Mouse (Mus musculus) hindbrain, embryonic 11.5 days (tissue): ENCODE data around the gene Mrfap1. TPM values are rescaled to one million over a fixed set of nuclear protein-coding genes. Genes with fewer than 3 reads are reported as not detected.
A peak's percentile ranks its signal among the peaks of the same experiment; 100 is the strongest.
"Not testable (repeated sequence)": the region's sequence is repeated elsewhere in the genome, so short reads cannot be mapped to it uniquely, and the experiment has no call there.

Experiments
- ATAC-seq: fragments of 200-750 bp; cut with Nextera tagmentation; 2 replicates; pipeline ENCODE4 v1.8.0; 2017; ENCODE audit warnings: mild to moderate bottlenecking, moderate TSS enrichment, moderate library complexity; ENCODE audit not compliant: low FRiP score
- DNase-seq: peaks from one replicate; pipeline ENCODE4 v3.0.0-alpha.2; 2015; ENCODE audit warnings: low spot score
- H3K27ac ChIP-seq: fragments of 300-500 bp; sonication (generic); 2 replicates; pipeline ENCODE4 v1.5.1; 2014; ENCODE audit warnings: mild to moderate bottlenecking, low read depth, low read length
- H3K27me3 ChIP-seq: fragments of 300-500 bp; sonication (generic); 2 replicates; pipeline ENCODE4 v1.6.1; 2014; ENCODE audit warnings: mild to moderate bottlenecking, low read length, moderate library complexity, mixed read lengths; ENCODE audit not compliant: control insufficient read depth, insufficient read depth
- H3K36me3 ChIP-seq: fragments of 300-500 bp; sonication (generic); 2 replicates; pipeline ENCODE4 v1.6.1; 2014; ENCODE audit warnings: mild to moderate bottlenecking, low read length, moderate library complexity, mixed read lengths; ENCODE audit not compliant: control insufficient read depth, insufficient read depth
- H3K4me1 ChIP-seq: fragments of 300-500 bp; sonication (generic); replicated peaks from 2 replicates; pipeline ENCODE4 v1.6.1; 2014; ENCODE audit warnings: low read length, mixed read lengths; ENCODE audit not compliant: control insufficient read depth, insufficient read depth
- H3K4me2 ChIP-seq: fragments of 300-500 bp; sonication (generic); replicated peaks from 2 replicates; pipeline ENCODE4 v1.6.1; 2014; ENCODE audit warnings: mild to moderate bottlenecking, low read depth, low read length
- H3K4me3 ChIP-seq: fragments of 300-500 bp; sonication (generic); 2 replicates; pipeline ENCODE4 v1.5.1; 2014; ENCODE audit warnings: low read depth, low read length
- H3K9ac ChIP-seq: fragments of 300-500 bp; sonication (generic); 2 replicates; pipeline ENCODE4 v1.6.1; 2014; ENCODE audit warnings: low read depth, low read length
- H3K9me3 ChIP-seq: fragments of 300-500 bp; sonication (generic); 2 replicates; pipeline ENCODE4 v1.6.1; 2016; ENCODE audit warnings: low read length; ENCODE audit not compliant: control insufficient read depth
- whole genome bisulfite sequencing: fragments of 180-500 bp; shearing (Covaris S2); extraction: QIAGEN DNeasy Blood & Tissue Kit; methylation state at CpG from one replicate; pipeline ENCODE4 v1.1.7; 2014; 5-methylcytosine and 5-hydroxymethylcytosine counted together
- polyA plus RNA-seq: library from polyadenylated mRNA; unstranded; fragments of >200 nt; fragmentation: Nextera tagmentation; extraction: Ambion mirVana; gene quantifications from 2 replicates; pipeline ENCODE4 v1.2.1, GENCODE M21; 2014

Gene Mrfap1
- polyA plus RNA-seq, 1 experiment from 2014 or later = 574 TPM

- no peaks in the 10 kb centered on the region for H3K36me3 ChIP-seq
- no peak overlapping the region for H3K9ac ChIP-seq
- no peaks in the 10 kb centered on the region for H3K27me3 ChIP-seq
- 76% methylated on average over 3 of the region's 3 CpGs for WGBS
- no peak for ATAC-seq
- no peak overlapping the region for H3K4me3 ChIP-seq
- no peak for DNase-seq
- no peaks in the 10 kb centered on the region for H3K4me1 ChIP-seq
- H3K27ac ChIP-seq = no peak overlapping the region
- no peak overlapping the region for H3K4me2 ChIP-seq
- no peaks in the 10 kb centered on the region for H3K9me3 ChIP-seq
Measured at GRCm38 (mm10) chr5:36810634-36811033, 14.1 kb upstream of the Mrfap1 start.

DNA sequence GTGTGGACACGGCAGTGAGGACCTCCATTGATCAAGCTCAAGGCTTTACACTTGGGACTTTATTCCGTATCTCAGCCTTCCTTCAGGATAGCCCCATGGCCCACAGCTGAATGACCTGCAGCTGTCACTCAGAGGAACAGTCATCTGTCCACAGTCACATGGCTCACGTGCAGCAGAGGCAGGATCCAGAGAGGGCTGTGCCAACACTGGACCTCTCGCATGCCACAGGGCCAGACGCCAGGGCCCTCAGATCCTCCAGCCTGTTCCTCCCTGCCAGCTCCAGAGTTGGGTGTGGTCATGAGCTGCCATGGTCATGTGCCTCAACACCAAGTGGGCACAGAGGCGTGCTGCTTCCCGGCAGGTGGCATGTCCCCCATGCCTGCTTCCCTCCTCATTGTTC, 12.6 kb upstream of the Mrfap1 start:
- Histone ChIP-seq H3K27me3 (no peaks in the 10 kb centered on the region), H3K36me3 (no peaks in the 10 kb centered on the region), H3K27ac (no peak overlapping the region), H3K4me2 (no peak overlapping the region), H3K4me1 (no peaks in the 10 kb centered on the region), H3K4me3 (no peak overlapping the region), H3K9ac (no peak overlapping the region), H3K9me3 (no peaks in the 10 kb centered on the region)
- ATAC-seq (no peak), DNase-seq (no peak)
- WGBS = 94% methylated on average over 7 of the region's 7 CpGs

DNA sequence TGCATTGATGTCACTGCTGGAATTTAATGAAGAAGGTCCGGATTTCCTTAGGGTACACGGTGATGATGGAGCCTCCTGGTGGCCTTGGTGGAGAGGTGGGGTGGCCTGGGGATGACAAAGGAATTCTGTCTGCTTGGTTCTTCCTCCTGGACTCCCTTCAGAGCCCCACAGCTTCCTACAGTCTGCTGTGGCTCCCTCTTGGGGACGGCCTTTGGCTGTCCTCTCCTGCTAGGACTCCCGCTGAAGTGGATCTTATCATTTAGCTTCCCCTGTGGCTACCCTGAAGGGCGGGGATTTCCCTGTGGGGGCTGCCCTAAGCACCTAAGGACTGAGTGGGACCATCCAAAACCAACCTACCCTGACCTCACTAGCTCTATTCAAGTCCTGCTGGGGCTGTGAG, 10.5 kb upstream of the Mrfap1 start:
- no peak overlapping the region for H3K27ac ChIP-seq
- H3K4me2 ChIP-seq = no peak overlapping the region
- ATAC-seq (no peak), DNase-seq (no peak)
- no peaks in the 10 kb centered on the region for H3K36me3 ChIP-seq
- no peaks in the 10 kb centered on the region for H3K4me1 ChIP-seq
- H3K4me3 ChIP-seq = no peak overlapping the region
- no peaks in the 10 kb centered on the region for H3K9me3 ChIP-seq
- H3K27me3 ChIP-seq = no peaks in the 10 kb centered on the region
- H3K9ac ChIP-seq = no peak overlapping the region
- 28% methylated on average over 5 of the region's 5 CpGs for whole genome bisulfite sequencing

DNA sequence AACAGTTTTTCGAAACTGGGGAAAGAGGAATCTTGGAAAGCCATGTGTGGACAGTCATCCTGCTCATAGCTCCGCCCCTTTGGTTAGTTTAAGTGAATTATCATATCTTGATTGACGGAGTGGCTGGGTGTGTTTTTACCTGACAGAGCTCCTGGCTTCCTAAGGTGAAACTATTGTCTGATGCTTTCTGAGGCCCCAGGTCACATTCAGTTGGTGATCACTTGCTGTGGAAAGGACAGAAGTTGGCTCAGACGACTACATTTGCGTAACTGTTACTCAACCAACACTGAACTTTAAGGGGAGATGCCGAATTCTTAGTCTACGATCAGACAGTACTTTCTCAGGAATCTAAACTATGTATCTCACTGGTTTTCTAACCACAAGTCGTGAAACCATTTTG, 719 bp upstream of the Mrfap1 start:
- H3K27ac ChIP-seq = no peak overlapping the region
- no peak overlapping the region for H3K9ac ChIP-seq
- 56% methylated on average over 8 of the region's 8 CpGs for WGBS
- no peaks in the 10 kb centered on the region for H3K36me3 ChIP-seq
- no peak for DNase-seq
- peak overlapping the region; percentile 73; the same call in 1 of the 2 replicates for H3K4me3 ChIP-seq
- H3K4me2 ChIP-seq = peak overlapping the region; percentile 35
- H3K27me3 ChIP-seq = no peaks in the 10 kb centered on the region
- H3K9me3 ChIP-seq = no peaks in the 10 kb centered on the region
- H3K4me1 ChIP-seq = no peaks in the 10 kb centered on the region
- ATAC-seq = no peak

DNA sequence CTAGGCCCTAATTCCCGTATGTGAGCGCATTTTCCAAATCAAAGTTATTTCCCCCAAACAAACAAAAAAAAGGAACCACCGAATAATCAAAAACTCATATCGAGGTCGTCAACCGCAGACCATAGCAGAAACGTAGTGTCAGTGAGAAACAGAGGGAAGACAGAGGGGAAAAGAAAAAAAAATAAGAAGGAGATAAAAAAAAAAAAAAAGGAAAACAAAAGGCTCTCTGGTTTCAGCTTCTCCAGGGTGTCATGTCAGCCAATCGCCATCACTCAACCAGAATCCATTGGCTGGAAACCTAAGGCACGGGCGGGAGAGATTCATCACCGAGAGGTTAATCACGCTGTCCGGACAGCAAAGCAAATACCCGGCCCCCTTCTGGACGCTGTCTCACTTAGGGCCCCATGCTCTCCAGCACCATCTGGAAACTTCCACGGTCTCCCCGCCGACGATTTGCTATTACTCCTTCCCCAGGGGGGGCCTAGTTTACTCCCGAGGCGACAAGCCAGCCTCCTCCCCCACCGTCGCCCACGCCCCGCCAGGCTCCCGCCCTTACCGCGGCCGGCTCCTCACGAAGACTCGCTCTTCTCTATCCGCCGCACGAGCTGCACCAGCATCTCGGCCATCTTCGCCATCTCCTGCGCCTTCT, 801 bp downstream of the Mrfap1 start:
- ATAC-seq (peak; percentile 57), DNase-seq (peak; percentile 67)
- H3K36me3 ChIP-seq, H3K4me1 ChIP-seq, H3K27me3 ChIP-seq, H3K9me3 ChIP-seq: not testable (repeated sequence)
- 5% methylated on average over 35 of the region's 37 CpGs for WGBS
- Histone ChIP-seq H3K4me3 (peak overlapping the region; percentile 73), H3K4me2 (peak overlapping the region; percentile 60), H3K27ac (peak overlapping the region; percentile 93), H3K9ac (peak overlapping the region; percentile 80)

GRCm38 (mm10) chr5:36791861-36792260, 4.7 kb downstream of the Mrfap1 start:
- no peak overlapping the region for H3K4me2 ChIP-seq
- no peaks in the 10 kb centered on the region for H3K9me3 ChIP-seq
- DNase-seq (no peak), ATAC-seq (no peak)
- H3K27ac ChIP-seq = no peak overlapping the region
- WGBS = 80% methylated on average over 9 of the region's 9 CpGs
- H3K9ac ChIP-seq = no peak overlapping the region
- no peaks in the 10 kb centered on the region for H3K4me1 ChIP-seq
- H3K36me3 ChIP-seq = no peaks in the 10 kb centered on the region
- no peak overlapping the region for H3K4me3 ChIP-seq
- no peaks in the 10 kb centered on the region for H3K27me3 ChIP-seq

GRCm38 (mm10) chr5:36786052-36786451, 10.5 kb downstream of the Mrfap1 start:
- H3K9me3 ChIP-seq = no peaks in the 10 kb centered on the region
- no peak overlapping the region for H3K4me3 ChIP-seq
- WGBS = 95% methylated on average over 5 of the region's 5 CpGs
- DNase-seq (no peak), ATAC-seq (no peak)
- no peaks in the 10 kb centered on the region for H3K4me1 ChIP-seq
- H3K27me3 ChIP-seq = no peaks in the 10 kb centered on the region
- no peak overlapping the region for H3K9ac ChIP-seq
- H3K4me2 ChIP-seq = no peak overlapping the region
- H3K27ac ChIP-seq = no peak overlapping the region
- no peaks in the 10 kb centered on the region for H3K36me3 ChIP-seq

GRCm38 (mm10) chr5:36779512-36779911, 17.1 kb downstream of the Mrfap1 start:
- no peak overlapping the region for H3K4me2 ChIP-seq
- no peak for ATAC-seq
- H3K27ac ChIP-seq = no peak overlapping the region
- no peaks in the 10 kb centered on the region for H3K27me3 ChIP-seq
- no peak overlapping the region for H3K9ac ChIP-seq
- 83% methylated on average over 2 of the region's 2 CpGs for WGBS
- H3K9me3 ChIP-seq = no peaks in the 10 kb centered on the region
- no peak for DNase-seq
- H3K4me1 ChIP-seq = no peaks in the 10 kb centered on the region
- H3K4me3 ChIP-seq = no peak overlapping the region
- no peaks in the 10 kb centered on the region for H3K36me3 ChIP-seq

- no peak for ATAC-seq
- 89% methylated on average over 1 of the region's 2 CpGs for WGBS
Measured at GRCm38 (mm10) chr5:36778901-36779300, 17.7 kb downstream of the Mrfap1 start.

More at GRCm38 (mm10) chr5:36778901-36779300, 17.7 kb downstream of the Mrfap1 start:
- no peaks in the 10 kb centered on the region for H3K9me3 ChIP-seq
- no peak overlapping the region for H3K9ac ChIP-seq
- H3K4me2 ChIP-seq = no peak overlapping the region
- no peaks in the 10 kb centered on the region for H3K36me3 ChIP-seq
- no peak overlapping the region for H3K27ac ChIP-seq
- no peak overlapping the region for H3K4me3 ChIP-seq
- no peaks in the 10 kb centered on the region for H3K4me1 ChIP-seq
- DNase-seq = no peak
- no peaks in the 10 kb centered on the region for H3K27me3 ChIP-seq
